Mouse (Mus musculus): ENCODE measurements at regions not wholly inside any gene's neighbourhood (a gene's known extent, or its start where the extent isn't known, plus 50 kb on each side); places are given as distances from the start of the nearest gene placed in this dataset.
A peak's percentile ranks its signal among the peaks of the same experiment; 100 is the strongest.

DNA sequence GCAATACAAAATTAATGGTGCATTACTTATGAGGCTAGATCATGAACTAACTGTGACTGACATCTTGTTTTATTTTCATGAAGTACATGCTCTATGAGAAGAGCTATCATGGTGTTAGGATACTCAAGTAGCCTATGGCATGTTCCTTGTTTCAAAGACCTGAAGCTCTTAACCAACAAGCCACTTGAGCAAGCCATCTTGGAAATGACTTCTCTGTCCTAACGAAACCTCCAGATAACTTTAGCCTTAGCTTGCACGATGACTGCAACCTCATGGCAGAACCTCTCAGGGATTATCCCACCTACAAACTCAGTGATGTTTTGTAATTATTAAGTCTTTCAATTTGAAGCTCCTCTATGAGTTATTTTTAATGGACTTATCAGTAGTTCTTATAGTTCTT, 362.3 kb upstream of the Marcks start:
- no peaks in the 10 kb centered on the region for H3K27me3 ChIP-seq
- TF ChIP-seq CTCF (IDR thresholded peaks at IDR 0.05), result no peak
- CTCF ChIA-PET, result interaction anchor here (1.3 kb wide), 1 partner anchor 361 kb away, joined by 3 read pairs; no protein-coding TSS in a partner anchor
- in situ Hi-C loops (cut with MboI; ENCODE audit: low pct_unique_long_range_greater_than_20kb), result no loop called here
- DNase-seq (ENCODE audit: low read depth, low spot score), result no peak
- POLR2A ChIA-PET, result no interaction called here
- ATAC-seq, result no peak

DNA sequence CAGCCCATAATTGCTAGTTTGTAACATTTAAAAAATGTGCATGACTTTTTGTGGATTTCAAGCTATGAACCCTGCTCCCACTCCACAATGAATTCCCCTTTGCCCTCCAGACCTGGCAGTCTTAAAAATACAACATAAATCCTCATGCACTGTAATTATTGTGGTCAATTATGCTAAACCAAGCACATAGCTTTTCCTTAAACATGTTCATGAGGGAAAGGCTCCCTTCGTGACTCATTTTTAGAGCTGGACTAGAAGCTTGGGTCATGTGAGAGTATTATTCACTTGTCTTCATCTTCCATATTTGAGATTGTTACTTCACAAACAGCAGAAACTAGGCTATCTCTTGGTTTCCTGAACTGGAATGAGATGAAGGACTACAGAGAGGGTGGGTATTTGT, 356.7 kb upstream of the Marcks start:
- ATAC-seq (peak; percentile 54), DNase-seq (ENCODE audit: low read depth, low spot score) (no peak)
- H3K27me3 ChIP-seq, result no peaks in the 10 kb centered on the region
- ChIA-PET POLR2A (no interaction called here), CTCF (interaction anchor here (0.8 to 1.9 kb wide), 2 partner anchors 9 to 99 kb away, joined by 3 to 5 read pairs; no protein-coding TSS in a partner anchor)
- in situ Hi-C loops (cut with MboI; ENCODE audit: low pct_unique_long_range_greater_than_20kb), result loop anchor here (10.0 kb wide), 1 partner anchor 361 kb away; the partner anchor contains the start of gene Marcks
- TF ChIP-seq CTCF (IDR thresholded peaks at IDR 0.05), result no peak

DNA sequence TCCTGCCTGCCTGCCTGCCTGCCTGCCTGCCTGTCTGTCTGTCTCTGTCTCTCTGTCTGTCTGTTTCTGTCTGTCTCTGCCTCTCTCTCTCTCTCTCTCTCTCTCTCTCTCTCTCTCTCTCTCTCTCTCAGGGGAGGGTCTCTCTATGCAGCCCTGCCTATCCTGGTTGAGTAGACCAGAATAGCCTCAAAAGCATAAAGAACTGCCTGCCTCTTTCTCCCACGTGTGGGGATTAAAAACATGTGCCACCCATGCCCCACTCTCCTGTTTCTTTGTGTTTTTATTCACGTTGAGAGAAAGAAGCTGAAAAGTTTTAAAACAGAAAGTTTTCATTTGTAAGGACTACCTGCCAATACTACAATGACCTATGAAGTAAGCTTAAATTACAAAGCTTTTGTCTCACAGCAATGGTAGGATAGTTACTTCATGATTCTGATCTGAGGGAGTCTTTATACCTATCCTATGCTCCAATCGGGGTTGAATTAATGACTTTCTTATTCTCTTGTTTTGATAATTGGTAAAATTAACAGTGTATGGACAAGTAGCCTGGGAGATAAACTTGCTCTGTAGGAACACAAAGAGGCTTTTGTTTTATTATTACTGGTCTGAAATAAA, 355.9 kb upstream of the Marcks start:
- TF ChIP-seq CTCF (IDR thresholded peaks at IDR 0.05), result no peak
- ATAC-seq, result no peak
- no peak for DNase-seq (ENCODE audit: low read depth, low spot score)
- ChIA-PET CTCF (interaction anchor here (0.8 to 1.9 kb wide), 2 partner anchors 10 to 98 kb away, joined by 3 to 5 read pairs; no protein-coding TSS in a partner anchor), POLR2A (interaction anchor here (0.8 kb wide), 1 partner anchor 128 kb away, joined by 7 read pairs; no protein-coding TSS in a partner anchor)
- in situ Hi-C loops (cut with MboI; ENCODE audit: low pct_unique_long_range_greater_than_20kb), result loop anchor here (10.0 kb wide), 1 partner anchor 360 kb away; the partner anchor contains the start of gene Marcks
- H3K27me3 ChIP-seq, result no peaks in the 10 kb centered on the region

DNA sequence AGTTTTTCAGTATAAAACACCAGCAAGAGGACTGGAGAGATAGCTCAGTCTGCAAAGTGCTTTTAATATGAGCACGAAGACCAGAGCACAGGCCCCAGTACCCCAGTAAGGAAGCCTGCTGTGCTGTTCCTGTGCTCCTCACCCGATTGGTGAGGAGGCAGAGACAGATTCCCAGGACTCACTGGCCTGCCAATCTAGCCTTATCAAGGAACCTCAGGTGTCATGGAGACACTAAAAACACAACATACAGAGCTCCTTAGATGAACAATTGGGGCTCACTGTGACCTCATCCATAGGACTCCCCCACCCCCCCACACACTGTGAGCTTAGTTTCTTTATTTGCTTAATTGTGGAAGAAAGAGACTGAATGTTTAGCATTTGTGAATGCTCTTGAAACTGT, 355.4 kb upstream of the Marcks start:
- ChIA-PET POLR2A (interaction anchor here (0.6 kb wide), 1 partner anchor 62 kb away, joined by 4 read pairs; no protein-coding TSS in a partner anchor), CTCF (interaction anchor here (1.9 kb wide), 1 partner anchor 11 kb away, joined by 5 read pairs; no protein-coding TSS in a partner anchor)
- in situ Hi-C loops (cut with MboI; ENCODE audit: low pct_unique_long_range_greater_than_20kb), result loop anchor here (10.0 kb wide), 1 partner anchor 359 kb away; the partner anchor contains the start of gene Marcks
- TF ChIP-seq CTCF (IDR thresholded peaks at IDR 0.05), result no peak
- no peaks in the 10 kb centered on the region for H3K27me3 ChIP-seq
- DNase-seq (ENCODE audit: low read depth, low spot score) (no peak), ATAC-seq (no peak)

DNA sequence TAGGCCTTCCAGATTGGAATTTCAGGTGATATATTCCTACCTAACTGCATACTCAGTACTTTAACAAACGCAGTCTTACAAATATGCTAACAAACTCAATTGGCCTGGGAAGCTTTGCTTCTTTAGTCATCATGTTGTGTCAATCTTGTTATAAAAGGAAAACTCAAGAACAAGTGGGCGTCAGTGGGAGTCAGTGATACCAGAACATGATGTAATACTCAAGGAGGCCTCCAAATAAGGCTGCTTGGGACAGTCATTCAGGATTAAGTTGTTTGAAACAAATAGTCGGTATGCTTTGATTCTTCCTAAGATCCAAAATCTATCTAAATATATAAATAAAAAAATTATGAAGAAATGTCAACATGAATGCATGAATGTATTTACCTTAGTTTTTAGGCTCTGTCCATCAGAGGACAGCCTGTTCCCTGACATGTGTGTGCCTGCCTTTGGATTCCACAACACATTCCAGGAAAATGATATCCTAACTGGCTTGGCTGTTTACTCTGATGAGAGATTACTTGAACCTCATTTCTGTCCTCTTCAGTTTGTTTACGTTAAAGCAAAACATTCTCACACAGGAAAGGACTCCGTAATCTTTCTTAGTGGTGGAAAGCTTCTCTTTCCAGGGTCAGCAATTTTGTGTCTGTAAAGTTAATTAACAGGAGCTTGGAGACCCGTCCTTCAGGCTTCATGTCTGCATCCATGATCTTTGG, 345.7 kb upstream of the Marcks start:
- H3K27me3 ChIP-seq, result no peaks in the 10 kb centered on the region
- DNase-seq (ENCODE audit: low read depth, low spot score) (no peak), ATAC-seq (no peak)
- POLR2A ChIA-PET, result interaction anchor here (0.7 kb wide), 1 partner anchor 20 kb away, joined by 6 read pairs; no protein-coding TSS in a partner anchor
- TF ChIP-seq CTCF (IDR thresholded peaks at IDR 0.05), result no peak
- in situ Hi-C loops (cut with MboI; ENCODE audit: low pct_unique_long_range_greater_than_20kb), result no loop called here
- CTCF ChIA-PET, result no interaction called here

DNA sequence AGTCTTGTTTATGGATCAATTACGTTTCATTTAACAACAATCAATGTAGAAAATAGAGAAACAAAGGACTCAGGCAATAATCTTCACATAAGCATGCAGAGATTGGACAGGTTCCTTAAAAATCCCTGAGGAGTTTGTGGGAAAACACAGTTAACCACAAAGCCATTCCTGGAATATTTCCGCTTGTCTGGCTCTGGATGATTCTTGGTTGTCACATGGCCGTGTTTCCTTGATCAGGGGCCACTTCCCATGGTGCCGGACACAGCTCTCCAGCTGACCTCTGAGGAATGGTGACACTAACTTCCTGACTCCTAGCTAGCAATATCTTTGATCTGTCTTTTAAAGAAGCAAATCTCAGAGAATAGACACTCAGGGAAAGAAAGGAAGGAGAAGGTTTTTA, 344.8 kb upstream of the Marcks start:
- CTCF ChIA-PET, result interaction anchor here (0.9 kb wide), 1 partner anchor 119 kb away, joined by 3 read pairs; no protein-coding TSS in a partner anchor
- no peak for TF ChIP-seq CTCF (IDR thresholded peaks at IDR 0.05)
- no peaks in the 10 kb centered on the region for H3K27me3 ChIP-seq
- ATAC-seq, result peak; percentile 65
- DNase-seq (ENCODE audit: low read depth, low spot score), result no peak
- in situ Hi-C loops (cut with MboI; ENCODE audit: low pct_unique_long_range_greater_than_20kb), result no loop called here
- POLR2A ChIA-PET, result interaction anchor here (0.5 to 0.7 kb wide), 3 partner anchors 259 to 1399 kb away, joined by 3 to 4 read pairs (median 3); no protein-coding TSS in a partner anchor

DNA sequence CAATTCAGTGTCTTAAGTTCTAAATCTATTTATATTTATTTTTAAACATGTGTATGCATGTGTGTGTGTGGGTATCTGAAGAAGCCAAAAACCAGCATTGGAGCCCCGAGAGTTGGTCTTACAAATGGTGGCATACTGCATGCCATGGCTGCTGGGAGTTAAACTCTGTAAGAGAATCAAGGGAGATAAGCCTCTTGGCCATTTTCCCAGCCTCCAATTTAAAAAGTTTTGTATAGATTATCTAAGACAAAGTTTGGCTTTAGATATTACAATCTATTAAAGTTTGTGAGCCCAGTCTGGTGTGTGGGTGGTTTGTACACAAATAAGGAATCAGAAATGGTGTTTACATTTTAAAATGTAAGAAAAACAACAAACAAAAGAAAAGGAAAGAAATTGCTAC, 343.2 kb upstream of the Marcks start:
- in situ Hi-C loops (cut with MboI; ENCODE audit: low pct_unique_long_range_greater_than_20kb), result no loop called here
- ChIA-PET POLR2A (no interaction called here), CTCF (no interaction called here)
- H3K27me3 ChIP-seq, result no peaks in the 10 kb centered on the region
- no peak for DNase-seq (ENCODE audit: low read depth, low spot score)
- no peak for ATAC-seq
- no peak for TF ChIP-seq CTCF (IDR thresholded peaks at IDR 0.05)

DNA sequence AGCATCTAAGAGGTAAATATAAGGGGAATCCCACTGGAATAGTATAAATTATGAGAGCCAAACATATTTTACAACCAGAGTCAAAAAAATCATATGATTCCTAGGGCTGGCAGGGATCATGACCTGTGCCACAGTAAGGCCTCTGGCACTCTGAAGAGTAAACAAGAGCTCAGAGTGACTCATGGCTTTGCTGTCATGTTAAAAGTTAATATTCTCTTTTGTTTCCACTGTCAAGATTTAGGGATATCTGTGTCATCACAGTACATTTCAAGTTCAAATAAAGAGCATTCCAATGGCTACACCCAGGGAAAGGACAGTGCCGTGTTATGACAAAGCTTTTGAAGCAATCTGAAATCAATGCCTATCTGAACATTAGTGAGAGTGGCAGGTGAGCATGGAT, 341.6 kb upstream of the Marcks start:
- no peak for DNase-seq (ENCODE audit: low read depth, low spot score)
- H3K27me3 ChIP-seq, result no peaks in the 10 kb centered on the region
- in situ Hi-C loops (cut with MboI; ENCODE audit: low pct_unique_long_range_greater_than_20kb), result no loop called here
- no peak for TF ChIP-seq CTCF (IDR thresholded peaks at IDR 0.05)
- CTCF ChIA-PET, result no interaction called here
- POLR2A ChIA-PET, result interaction anchor here (1.4 kb wide), 1 partner anchor 344 kb away, joined by 3 read pairs; no protein-coding TSS in a partner anchor
- ATAC-seq, result peak; percentile 76

DNA sequence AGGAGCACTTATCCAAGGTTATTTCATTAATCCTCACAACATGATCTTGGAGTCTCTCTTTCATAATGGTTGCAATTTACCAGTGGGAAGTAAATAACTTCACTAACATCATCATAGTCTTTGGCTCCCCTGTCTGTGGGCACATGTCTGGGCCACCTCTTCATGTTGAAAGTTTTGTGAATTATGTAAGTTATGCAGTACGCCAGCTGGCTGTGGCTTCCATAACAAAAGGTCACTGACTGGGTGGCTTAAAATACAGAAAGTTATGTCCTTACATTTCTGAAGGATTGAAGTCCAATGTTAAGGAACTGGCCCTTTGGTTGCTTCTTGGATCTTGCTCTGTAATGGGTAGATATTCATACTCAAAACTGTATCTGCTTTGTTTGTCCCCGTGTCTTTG, 339.4 kb upstream of the Marcks start:
- POLR2A ChIA-PET, result no interaction called here
- CTCF ChIA-PET, result no interaction called here
- DNase-seq (ENCODE audit: low read depth, low spot score) (no peak), ATAC-seq (no peak)
- no peak for TF ChIP-seq CTCF (IDR thresholded peaks at IDR 0.05)
- in situ Hi-C loops (cut with MboI; ENCODE audit: low pct_unique_long_range_greater_than_20kb), result no loop called here
- no peaks in the 10 kb centered on the region for H3K27me3 ChIP-seq

DNA sequence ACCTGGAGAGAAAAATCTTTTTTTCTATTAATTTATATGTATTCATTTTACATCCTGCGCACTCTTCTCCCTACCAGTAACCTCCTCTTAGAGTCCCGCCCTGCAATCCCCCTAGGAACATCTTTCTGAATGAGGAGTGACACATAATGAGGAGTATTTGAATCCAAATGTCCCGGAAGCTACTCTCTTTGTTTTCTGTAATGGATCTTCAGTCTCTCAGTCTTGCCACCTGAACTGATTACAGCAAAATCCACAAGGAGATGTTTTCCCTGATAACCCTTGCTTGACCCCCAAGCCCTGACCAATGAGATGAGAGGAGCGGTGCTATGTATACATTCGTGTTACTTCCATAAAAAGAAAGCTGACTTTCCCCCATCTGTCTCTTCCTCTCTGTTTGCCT, 334.4 kb upstream of the Marcks start:
- no peaks in the 10 kb centered on the region for H3K27me3 ChIP-seq
- ChIA-PET POLR2A (no interaction called here), CTCF (no interaction called here)
- DNase-seq (ENCODE audit: low read depth, low spot score), result no peak
- TF ChIP-seq CTCF (IDR thresholded peaks at IDR 0.05), result no peak
- in situ Hi-C loops (cut with MboI; ENCODE audit: low pct_unique_long_range_greater_than_20kb), result no loop called here
- ATAC-seq, result no peak

DNA sequence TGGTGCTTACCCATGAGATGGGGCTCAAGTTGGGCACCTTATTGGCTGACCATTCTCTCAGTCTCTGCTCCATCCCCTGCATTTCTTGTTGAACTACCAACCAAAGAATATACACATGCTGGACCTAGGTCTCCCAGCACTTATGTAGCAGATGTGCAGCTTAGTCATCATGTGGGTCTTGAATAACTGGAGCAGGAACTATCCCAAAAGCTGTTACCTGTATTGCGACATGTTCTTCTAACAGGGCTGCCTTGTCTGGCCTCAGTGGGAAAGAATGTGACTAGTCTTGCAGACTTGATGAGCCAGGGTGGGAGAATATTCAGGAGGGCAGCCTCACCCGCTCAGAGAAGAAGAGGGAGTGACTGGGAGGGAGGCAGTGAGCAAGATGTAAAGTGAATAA, 318.7 kb upstream of the Marcks start:
- ATAC-seq, result no peak

More for the DNA sequence above, 318.7 kb upstream of the Marcks start:
- no peaks in the 10 kb centered on the region for H3K27me3 ChIP-seq
- ChIA-PET POLR2A (no interaction called here), CTCF (no interaction called here)
- no peak for TF ChIP-seq CTCF (IDR thresholded peaks at IDR 0.05)
- DNase-seq (ENCODE audit: low read depth, low spot score), result no peak
- in situ Hi-C loops (cut with MboI; ENCODE audit: low pct_unique_long_range_greater_than_20kb), result no loop called here
